Mouse (Mus musculus) olfactory bulb, adult 2 months (tissue): ENCODE results near the gene Prn.

ENCODE experiments used
- CTCF ChIP-seq: fragments of 200-500 bp; IDR thresholded peaks from 2 replicates; pipeline ENCODE4 v1.5.1; 2012; ENCODE audit warnings: low read depth, mild to moderate bottlenecking, low read length, moderate library complexity; ENCODE audit not compliant: insufficient read depth
- POLR2A ChIP-seq: fragments of 200-500 bp; IDR thresholded peaks from 2 replicates; pipeline ENCODE4 v1.6.1; 2012; ENCODE audit warnings: mild to moderate bottlenecking, low read depth, low read length, moderate library complexity; ENCODE audit not compliant: insufficient read depth

- TF ChIP-seq CTCF (no peak), POLR2A (no peak)
Observed at GRCm38 (mm10) chr2:131948916-131949639, 39.3 kb downstream of the Prn start.
